Mouse (Mus musculus) embryonic facial prominence, embryonic 11.5 days (tissue): ENCODE measurements at regions not wholly inside any gene's neighbourhood (a gene's known extent, or its start where the extent isn't known, plus 50 kb on each side); places are given as distances from the start of the nearest gene placed in this dataset.

Experiments used
- ATAC-seq: fragments of 200-750 bp; cut with Nextera tagmentation; replicated peaks from 2 replicates; pipeline ENCODE4 v1.8.0; 2017; ENCODE audit warnings: low read depth; ENCODE audit not compliant: insufficient number of reproducible peaks, low FRiP score, low TSS enrichment
- DNase-seq: peaks from one replicate; pipeline ENCODE4 v3.0.0-alpha.2; 2015; ENCODE audit warnings: low spot score
- H3K27ac ChIP-seq: fragments of 300-500 bp; sonication (generic); replicated peaks from 2 replicates; pipeline ENCODE4 v1.5.1; 2014; ENCODE audit warnings: mild to moderate bottlenecking, low read depth, low read length, control low read depth
- H3K27me3 ChIP-seq: fragments of 300-500 bp; sonication (generic); 2 replicates; pipeline ENCODE4 v1.6.1; 2014; ENCODE audit warnings: mild to moderate bottlenecking, low read length, moderate library complexity, mixed read lengths; ENCODE audit not compliant: control insufficient read depth, insufficient read depth
- H3K36me3 ChIP-seq: fragments of 300-500 bp; sonication (generic); replicated peaks from 2 replicates; pipeline ENCODE4 v1.6.1; 2014; ENCODE audit warnings: low read depth, mild to moderate bottlenecking, low read length, moderate library complexity, mixed read lengths; ENCODE audit not compliant: control insufficient read depth, insufficient read depth
- H3K4me1 ChIP-seq: fragments of 300-500 bp; sonication (generic); 2 replicates; pipeline ENCODE4 v1.6.1; 2014; ENCODE audit warnings: low read length, mixed read lengths; ENCODE audit not compliant: control insufficient read depth, insufficient read depth
- H3K4me2 ChIP-seq: fragments of 300-500 bp; sonication (generic); 2 replicates; pipeline ENCODE4 v1.6.1; 2014; ENCODE audit warnings: low read depth, mild to moderate bottlenecking, control low read depth, low read length, moderate library complexity
- H3K4me3 ChIP-seq: fragments of 300-500 bp; sonication (generic); 2 replicates; pipeline ENCODE4 v1.5.1; 2014; ENCODE audit warnings: low read depth, low read length, control low read depth
- H3K9ac ChIP-seq: fragments of 300-500 bp; sonication (generic); replicated peaks from 2 replicates; pipeline ENCODE4 v1.6.1; 2014; ENCODE audit warnings: mild to moderate bottlenecking, control low read depth, low read length
- H3K9me3 ChIP-seq: fragments of 300-500 bp; sonication (generic); replicated peaks from 2 replicates; pipeline ENCODE4 v1.6.1; 2016; ENCODE audit warnings: mild to moderate bottlenecking, low read length, inconsistent platforms, mixed read lengths; ENCODE audit not compliant: control insufficient read depth
- WGBS: fragments of 180-500 bp; shearing (Covaris S2); extraction: QIAGEN DNeasy Blood & Tissue Kit; methylation state at CpG from one replicate; pipeline ENCODE4 v1.1.7; 2014; 5-methylcytosine and 5-hydroxymethylcytosine counted together

- Histone ChIP-seq H3K4me1 (no peaks in the 10 kb centered on the region), H3K4me3 (no peak overlapping the region), H3K9me3 (no peaks in the 10 kb centered on the region), H3K9ac (no peak overlapping the region), H3K4me2 (no peak overlapping the region), H3K36me3 (no peaks in the 10 kb centered on the region), H3K27ac (no peak overlapping the region), H3K27me3 (no peaks in the 10 kb centered on the region)
- ATAC-seq (no peak), DNase-seq (no peak)
- WGBS = 73% methylated on average over 2 of the region's 2 CpGs
Measured at GRCm38 (mm10) chr13:35377487-35377886, 282.1 kb upstream of the Cdyl start.

- no peaks in the 10 kb centered on the region for H3K4me1 ChIP-seq
- no peaks in the 10 kb centered on the region for H3K36me3 ChIP-seq
- H3K27ac ChIP-seq = no peak overlapping the region
- WGBS = 87% methylated on average over 2 of the region's 2 CpGs
- ATAC-seq (no peak), DNase-seq (no peak)
- no peak overlapping the region for H3K9ac ChIP-seq
- H3K4me3 ChIP-seq = no peak overlapping the region
- H3K4me2 ChIP-seq = no peak overlapping the region
- no peaks in the 10 kb centered on the region for H3K9me3 ChIP-seq
- no peaks in the 10 kb centered on the region for H3K27me3 ChIP-seq
Measured at GRCm38 (mm10) chr13:35379500-35379899, 280.1 kb upstream of the Cdyl start.

GRCm38 (mm10) chr13:35380224-35381009 lies 279.2 kb upstream of the Cdyl start:
- Histone ChIP-seq H3K9me3 (no peaks in the 10 kb centered on the region), H3K27ac (no peak overlapping the region), H3K36me3 (no peaks in the 10 kb centered on the region), H3K4me2 (no peak overlapping the region), H3K4me1 (no peaks in the 10 kb centered on the region), H3K9ac (no peak overlapping the region), H3K4me3 (no peak overlapping the region), H3K27me3 (no peaks in the 10 kb centered on the region)
- WGBS = 65% methylated on average over 3 of the region's 3 CpGs
- ATAC-seq = no peak
- no peak for DNase-seq

GRCm38 (mm10) chr13:35381641-35382040 lies 278.0 kb upstream of the Cdyl start:
- Histone ChIP-seq H3K4me1 (no peaks in the 10 kb centered on the region), H3K4me3 (no peak overlapping the region), H3K9me3 (no peaks in the 10 kb centered on the region), H3K36me3 (no peaks in the 10 kb centered on the region), H3K27ac (no peak overlapping the region), H3K9ac (no peak overlapping the region), H3K4me2 (no peak overlapping the region), H3K27me3 (no peaks in the 10 kb centered on the region)
- no peak for DNase-seq
- 66% methylated on average over 2 of the region's 2 CpGs for WGBS
- no peak for ATAC-seq

- Histone ChIP-seq H3K27ac (no peak overlapping the region), H3K9me3 (no peaks in the 10 kb centered on the region), H3K4me3 (no peak overlapping the region), H3K4me1 (no peaks in the 10 kb centered on the region), H3K4me2 (no peak overlapping the region), H3K9ac (no peak overlapping the region), H3K36me3 (no peaks in the 10 kb centered on the region), H3K27me3 (no peaks in the 10 kb centered on the region)
- ATAC-seq (no peak), DNase-seq (no peak)
- WGBS = 39% methylated on average over 11 of the region's 12 CpGs
Measured at GRCm38 (mm10) chr13:35383000-35383623, 276.5 kb upstream of the Cdyl start.

- 58% methylated on average over 8 of the region's 8 CpGs for WGBS
- H3K9ac ChIP-seq = no peak overlapping the region
- no peak overlapping the region for H3K27ac ChIP-seq
- DNase-seq (peak; percentile 10), ATAC-seq (no peak)
- H3K27me3 ChIP-seq = no peaks in the 10 kb centered on the region
- no peaks in the 10 kb centered on the region for H3K4me1 ChIP-seq
- no peak overlapping the region for H3K4me3 ChIP-seq
- H3K9me3 ChIP-seq = no peaks in the 10 kb centered on the region
- H3K4me2 ChIP-seq = no peak overlapping the region
- H3K36me3 ChIP-seq = no peaks in the 10 kb centered on the region
Measured at GRCm38 (mm10) chr13:35383624-35384018, 276.0 kb upstream of the Cdyl start.

- no peaks in the 10 kb centered on the region for H3K9me3 ChIP-seq
- H3K27me3 ChIP-seq = no peaks in the 10 kb centered on the region
- ATAC-seq (no peak), DNase-seq (no peak)
- 52% methylated on average over 1 of the region's 1 CpGs for WGBS
- no peak overlapping the region for H3K4me3 ChIP-seq
- no peaks in the 10 kb centered on the region for H3K36me3 ChIP-seq
- H3K4me2 ChIP-seq = no peak overlapping the region
- no peaks in the 10 kb centered on the region for H3K4me1 ChIP-seq
- H3K9ac ChIP-seq = no peak overlapping the region
- no peak overlapping the region for H3K27ac ChIP-seq
Measured at GRCm38 (mm10) chr13:35388380-35388779, 271.3 kb upstream of the Cdyl start.

GRCm38 (mm10) chr13:35389781-35390525 lies 269.7 kb upstream of the Cdyl start:
- H3K4me1 ChIP-seq = no peaks in the 10 kb centered on the region
- no peak overlapping the region for H3K4me2 ChIP-seq
- H3K4me3 ChIP-seq = no peak overlapping the region
- no peaks in the 10 kb centered on the region for H3K9me3 ChIP-seq
- 88% methylated on average over 6 of the region's 6 CpGs for WGBS
- H3K27ac ChIP-seq = no peak overlapping the region
- H3K27me3 ChIP-seq = no peaks in the 10 kb centered on the region
- no peak for DNase-seq
- ATAC-seq = no peak
- H3K9ac ChIP-seq = no peak overlapping the region
- H3K36me3 ChIP-seq = no peaks in the 10 kb centered on the region
